In the genomic region with DNA sequence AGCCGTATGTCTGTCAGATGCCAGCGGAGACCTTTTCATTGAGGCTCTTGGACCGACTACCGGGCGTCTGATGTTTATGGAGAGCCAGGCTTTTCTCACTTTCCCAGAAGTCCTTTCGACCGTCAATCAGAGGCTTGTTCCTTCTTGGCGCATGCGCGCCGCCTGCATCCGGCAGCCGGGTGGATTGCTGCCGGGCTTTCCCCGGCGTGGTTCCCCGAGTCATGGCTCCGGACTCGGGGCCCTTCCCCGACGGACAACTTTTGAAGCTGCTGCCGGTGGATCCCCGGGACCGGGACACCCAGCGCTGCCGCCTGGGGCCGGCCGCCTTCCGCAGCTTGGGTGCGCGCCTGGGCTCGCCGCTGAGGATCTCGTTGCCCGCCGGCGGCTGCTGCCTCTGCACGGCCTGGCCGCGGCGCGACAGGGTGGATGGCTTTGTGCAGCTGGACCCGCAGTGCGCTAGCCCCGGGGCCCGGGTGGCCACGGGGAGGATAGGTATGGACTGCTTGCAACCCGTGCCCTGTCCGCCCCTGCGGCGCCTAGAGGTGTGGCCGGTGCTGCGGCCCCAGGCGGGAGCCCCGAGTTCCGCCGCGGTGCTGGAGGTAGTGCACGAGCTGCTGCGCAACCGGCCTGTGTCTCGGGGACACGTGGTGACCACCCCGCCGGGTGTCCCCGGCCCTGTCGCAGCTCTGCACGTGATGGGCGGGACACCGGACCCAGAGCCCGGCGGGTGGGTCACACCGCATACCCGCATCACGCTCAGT, we compare ENCODE assay signal across 8 mouse cellular contexts. TPM values are rescaled to one million over a fixed set of nuclear protein-coding genes. Genes with fewer than 3 reads are reported as not detected.
A peak's percentile ranks its signal among the peaks of the same experiment; 100 is the strongest.
DNase-seq lines count a peak whose midpoint lies in the region; ATAC-seq and TF ChIP-seq lines count a peak whose summit lies in the region.

No protein-coding gene starts in this region.

- H3K9me3 ChIP-seq in E14TG2a.4 (ENCODE audit: low read length) = peaks cover 44% of the 10 kb centered on the region
- H3K9me3 ChIP-seq in forebrain, embryonic 11.5 days (ENCODE audit: control insufficient read depth, low read length) = no peaks in the 10 kb centered on the region
- no peaks in the 10 kb centered on the region for H3K9me3 ChIP-seq in heart, embryonic 16.5 days (replicated peaks; ENCODE audit: control insufficient read depth, low read length)
- H3K9me3 ChIP-seq in liver, embryonic 15.5 days (replicated peaks) = no peaks in the 10 kb centered on the region
- H3K9me3 ChIP-seq in neural tube, embryonic 11.5 days (ENCODE audit: control insufficient read depth, low read length) = no peaks in the 10 kb centered on the region
- no peaks in the 10 kb centered on the region for H3K9me3 ChIP-seq in stomach, embryonic 16.5 days (replicated peaks; ENCODE audit: control insufficient read depth, low read length)

- TF ChIP-seq CTCF in E14TG2a.4 (conservative IDR thresholded peaks at IDR 0.05; ENCODE audit: low read length) = no peak

- peak; percentile 67 for DNase-seq in c-Kit-positive CD71-positive TER-119-negative erythroid progenitor cells, embryonic 14.5 days (ENCODE audit: low read depth)
- peak; percentile 90 for DNase-seq in forebrain, embryonic 11.5 days (ENCODE audit: low spot score)
- peak; percentile 87 to 95 for DNase-seq in kidney, postnatal 25 days
- DNase-seq in neural tube, embryonic 11.5 days (ENCODE audit: low spot score) = peak; percentile 89

- ATAC-seq in forebrain, embryonic 11.5 days (replicated peaks; ENCODE audit: low FRiP score) = peak; percentile 86
- ATAC-seq in heart, embryonic 16.5 days (replicated peaks; ENCODE audit: extremely low read depth, insufficient read depth, low FRiP score) = peak; percentile 83
- peak; percentile 79 for ATAC-seq in liver, embryonic 15.5 days (ENCODE audit: insufficient read depth)
- peak; percentile 84 for ATAC-seq in neural tube, embryonic 11.5 days (ENCODE audit: insufficient read depth, low FRiP score, low TSS enrichment)
- peak; percentile 82 for ATAC-seq in stomach, embryonic 16.5 days (ENCODE audit: insufficient read depth, low FRiP score)

- peak overlapping the region; percentile 93 for H3K9ac ChIP-seq in forebrain, embryonic 11.5 days (ENCODE audit: low read length)
- peak overlapping the region; percentile 84 for H3K9ac ChIP-seq in heart, embryonic 16.5 days (ENCODE audit: low read length)
- peak overlapping the region; percentile 79 for H3K9ac ChIP-seq in liver, embryonic 15.5 days
- H3K9ac ChIP-seq in neural tube, embryonic 11.5 days (ENCODE audit: low read length) = peak overlapping the region; percentile 94
- peak overlapping the region; percentile 96 for H3K9ac ChIP-seq in stomach, embryonic 16.5 days (ENCODE audit: low read length)

- H3K4me2 ChIP-seq in forebrain, embryonic 11.5 days (ENCODE audit: low read depth, low read length, severe bottlenecking) = peak overlapping the region; percentile 88
- peak overlapping the region; percentile 99 for H3K4me2 ChIP-seq in heart, embryonic 16.5 days (ENCODE audit: low read depth, low read length)
- peak overlapping the region; percentile 97 for H3K4me2 ChIP-seq in liver, embryonic 15.5 days
- H3K4me2 ChIP-seq in neural tube, embryonic 11.5 days (ENCODE audit: low read depth) = peak overlapping the region; percentile 93
- peak overlapping the region; percentile 90 for H3K4me2 ChIP-seq in stomach, embryonic 16.5 days (ENCODE audit: low read depth, low read length)

- peaks cover 15% of the 10 kb centered on the region for H3K36me3 ChIP-seq in E14TG2a.4 (ENCODE audit: insufficient read depth, low read length)
- no peaks in the 10 kb centered on the region; the same call in 1 of the 2 replicates for H3K36me3 ChIP-seq in forebrain, embryonic 11.5 days (ENCODE audit: control insufficient read depth, insufficient read depth, low read length)
- peaks cover 8% of the 10 kb centered on the region for H3K36me3 ChIP-seq in heart, embryonic 16.5 days (ENCODE audit: control insufficient read depth, insufficient read depth)
- H3K36me3 ChIP-seq in liver, embryonic 15.5 days (replicated peaks) = peaks cover 12% of the 10 kb centered on the region
- H3K36me3 ChIP-seq in neural tube, embryonic 11.5 days (ENCODE audit: control insufficient read depth, insufficient read depth, low read length) = peaks cover 8% of the 10 kb centered on the region
- no peaks in the 10 kb centered on the region for H3K36me3 ChIP-seq in stomach, embryonic 16.5 days (ENCODE audit: control insufficient read depth, insufficient read depth, low read length)

- H3K4me3 ChIP-seq in E14TG2a.4 (replicated peaks; ENCODE audit: low read length) = peak overlapping the region; percentile 90
- peak overlapping the region; percentile 94 for H3K4me3 ChIP-seq in forebrain, embryonic 11.5 days (ENCODE audit: low read depth, low read length)
- peak overlapping the region; percentile 70 for H3K4me3 ChIP-seq in heart, embryonic 16.5 days (ENCODE audit: low read length)
- H3K4me3 ChIP-seq in liver, embryonic 15.5 days (replicated peaks) = peak overlapping the region; percentile 84
- H3K4me3 ChIP-seq in neural tube, embryonic 11.5 days (ENCODE audit: low read depth, low read length) = peak overlapping the region; percentile 97
- peak overlapping the region; percentile 86 for H3K4me3 ChIP-seq in stomach, embryonic 16.5 days (replicated peaks; ENCODE audit: low read length)

- peaks cover 4% of the 10 kb centered on the region; the same call in 1 of the 2 replicates for H3K4me1 ChIP-seq in E14TG2a.4 (replicated peaks; ENCODE audit: low read depth, low read length)
- 0 out of 2 replicates have a peak, but pooled peaks cover 4% of the 10 kb centered on the region for H3K4me1 ChIP-seq in forebrain, embryonic 11.5 days (replicated peaks; ENCODE audit: control insufficient read depth, insufficient read depth, low read length)
- H3K4me1 ChIP-seq in heart, embryonic 16.5 days (ENCODE audit: control insufficient read depth, insufficient read depth, low read length) = peaks cover 7% of the 10 kb centered on the region
- H3K4me1 ChIP-seq in liver, embryonic 15.5 days (replicated peaks) = peaks cover 26% of the 10 kb centered on the region
- H3K4me1 ChIP-seq in neural tube, embryonic 11.5 days (ENCODE audit: control insufficient read depth, insufficient read depth, low read length) = peaks cover 7% of the 10 kb centered on the region; the same call in 1 of the 2 replicates
- H3K4me1 ChIP-seq in stomach, embryonic 16.5 days (ENCODE audit: control insufficient read depth, insufficient read depth, low read length) = peaks cover 7% of the 10 kb centered on the region; the same call in 1 of the 2 replicates

- H3K27me3 ChIP-seq in E14TG2a.4 (ENCODE audit: insufficient read depth, low read length) = peaks cover 10% of the 10 kb centered on the region
- no peaks in the 10 kb centered on the region for H3K27me3 ChIP-seq in forebrain, embryonic 11.5 days (ENCODE audit: control insufficient read depth, insufficient read depth, low read length)
- no peaks in the 10 kb centered on the region for H3K27me3 ChIP-seq in heart, embryonic 16.5 days (ENCODE audit: control insufficient read depth, insufficient read depth, low read length)
- H3K27me3 ChIP-seq in liver, embryonic 15.5 days = 0 out of 2 replicates have a peak, but pooled peaks cover 5% of the 10 kb centered on the region
- no peaks in the 10 kb centered on the region for H3K27me3 ChIP-seq in neural tube, embryonic 11.5 days (ENCODE audit: control insufficient read depth, insufficient read depth, low read length)
- no peaks in the 10 kb centered on the region for H3K27me3 ChIP-seq in stomach, embryonic 16.5 days (ENCODE audit: control insufficient read depth, insufficient read depth, low read length)

- H3K27ac ChIP-seq in forebrain, embryonic 11.5 days (ENCODE audit: low read depth, low read length) = peak overlapping the region; percentile 66
- H3K27ac ChIP-seq in heart, embryonic 16.5 days (ENCODE audit: low read length) = peak overlapping the region; percentile 81
- peak overlapping the region; percentile 73 for H3K27ac ChIP-seq in liver, embryonic 15.5 days (replicated peaks)
- peak overlapping the region; percentile 64; the same call in 1 of the 2 replicates for H3K27ac ChIP-seq in neural tube, embryonic 11.5 days (ENCODE audit: low read depth, low read length)
- peak overlapping the region; percentile 82 for H3K27ac ChIP-seq in stomach, embryonic 16.5 days (ENCODE audit: low read length)

- WGBS in forebrain, embryonic 11.5 days = under 1% methylated on average over 71 of the region's 75 CpGs
- under 1% methylated on average over 75 of the region's 75 CpGs for WGBS in heart, embryonic 16.5 days
- WGBS in liver, embryonic 15.5 days (ENCODE audit: insufficient replicate concordance) = under 1% methylated on average over 73 of the region's 75 CpGs
- WGBS in neural tube, embryonic 11.5 days = under 1% methylated on average over 75 of the region's 75 CpGs
- WGBS in stomach, embryonic 16.5 days = 0% methylated on average over 75 of the region's 75 CpGs

RNA-seq across cellular contexts. Expression of a gene that starts 6.1 kb away (rescaled TPM):
- polyA plus RNA-seq in forebrain, embryonic 11.5 days (2014; fragmentation: Nextera tagmentation; extraction: Ambion mirVana) = 0.27 and 0.51 TPM in 2 replicates
- 0.90 and 4.4 TPM in 2 replicates for polyA plus RNA-seq in heart, embryonic 16.5 days (2015; fragmentation: Nextera tagmentation; extraction: Ambion mirVana)
- 1.3 and 2.1 TPM in 2 replicates for polyA plus RNA-seq in liver, embryonic 15.5 days (2015; fragmentation: Nextera tagmentation; extraction: Ambion mirVana)
- polyA plus RNA-seq in neural tube, embryonic 11.5 days (2014; fragmentation: Nextera tagmentation; extraction: Ambion mirVana) = 0.53 and 0.81 TPM in 2 replicates
- polyA plus RNA-seq in stomach, embryonic 16.5 days (2015; fragmentation: Nextera tagmentation; extraction: Ambion mirVana) = 34.1 and 50.8 TPM in 2 replicates

RNA-seq across cellular contexts. Expression of a gene that starts 19.5 kb away (rescaled TPM):
- 19.6 and 19.9 TPM in 2 replicates for polyA plus RNA-seq in forebrain, embryonic 11.5 days (2014; fragmentation: Nextera tagmentation; extraction: Ambion mirVana)
- polyA plus RNA-seq in heart, embryonic 16.5 days (2015; fragmentation: Nextera tagmentation; extraction: Ambion mirVana) = 8.3 and 10.5 TPM in 2 replicates
- 29.4 and 31.9 TPM in 2 replicates for polyA plus RNA-seq in liver, embryonic 15.5 days (2015; fragmentation: Nextera tagmentation; extraction: Ambion mirVana)
- 18.8 and 21.9 TPM in 2 replicates for polyA plus RNA-seq in neural tube, embryonic 11.5 days (2014; fragmentation: Nextera tagmentation; extraction: Ambion mirVana)
- 22.5 and 47.0 TPM in 2 replicates for polyA plus RNA-seq in stomach, embryonic 16.5 days (2015; fragmentation: Nextera tagmentation; extraction: Ambion mirVana)

Comparison
In these comparisons a context has a peak if more than half of its experiments do, and no peak if none do; other contexts are left out.
1. Peak in every context shown above with its lines: DNase-seq, ATAC-seq, H3K4me3 ChIP-seq and H3K27ac ChIP-seq.